Mouse (Mus musculus) urinary bladder, postnatal 25 days (tissue): Measurements from ENCODE around the gene Oit1.

ENCODE experiments used
- DNase-seq: peaks from one replicate; pipeline ENCODE4 v3.0.0; 2022; ENCODE audit warnings: low spot score

Oit1 gene

GRCm38 (mm10) chr14:8335947-8336346 lies 42.6 kb downstream of the Oit1 start:
- no peak for DNase-seq

GRCm38 (mm10) chr14:8334511-8334910 lies 44.0 kb downstream of the Oit1 start:
- DNase-seq: no peak

- DNase-seq: no peak
Measured at GRCm38 (mm10) chr14:8332314-8333252, 46.0 kb downstream of the Oit1 start.

GRCm38 (mm10) chr14:8331307-8331905 lies 47.1 kb downstream of the Oit1 start:
- no peak for DNase-seq

GRCm38 (mm10) chr14:8330390-8330789 lies 48.2 kb downstream of the Oit1 start:
- DNase-seq: no peak

GRCm38 (mm10) chr14:8329552-8329951 lies 49.0 kb downstream of the Oit1 start:
- no peak for DNase-seq

- no peak for DNase-seq
Measured at GRCm38 (mm10) chr14:8327371-8327770, 51.2 kb downstream of the Oit1 start.

- no peak for DNase-seq
Measured at GRCm38 (mm10) chr14:8326961-8327360, 51.6 kb downstream of the Oit1 start.

GRCm38 (mm10) chr14:8325746-8326145 lies 52.8 kb downstream of the Oit1 start:
- no peak for DNase-seq

- DNase-seq: no peak
Measured at GRCm38 (mm10) chr14:8320528-8320927, 58.0 kb downstream of the Oit1 start.

GRCm38 (mm10) chr14:8317194-8318097 lies 61.1 kb downstream of the Oit1 start, which contains the start of gene Fam107a:
Gene Fam107a (minus strand): TSS chr14:8318023.
- DNase-seq: no peak

- DNase-seq: no peak
Measured at GRCm38 (mm10) chr14:8316366-8317193, 62.0 kb downstream of the Oit1 start.

GRCm38 (mm10) chr14:8315169-8315568 lies 63.4 kb downstream of the Oit1 start:
- DNase-seq: no peak

GRCm38 (mm10) chr14:8314536-8314935 lies 64.0 kb downstream of the Oit1 start:
- DNase-seq: peak; percentile 21

- DNase-seq: no peak
Measured at GRCm38 (mm10) chr14:8313877-8314276, 64.7 kb downstream of the Oit1 start.

GRCm38 (mm10) chr14:8309621-8310141 lies 68.9 kb downstream of the Oit1 start:
- no peak for DNase-seq

GRCm38 (mm10) chr14:8308650-8309049 lies 69.9 kb downstream of the Oit1 start:
- no peak for DNase-seq

- no peak for DNase-seq
Measured at GRCm38 (mm10) chr14:8306884-8307283, 71.7 kb downstream of the Oit1 start.

- DNase-seq: no peak
Measured at GRCm38 (mm10) chr14:8305014-8305413, 73.5 kb downstream of the Oit1 start.

- no peak for DNase-seq
Measured at GRCm38 (mm10) chr14:8304082-8304481, 74.5 kb downstream of the Oit1 start.

GRCm38 (mm10) chr14:8302687-8303086 lies 75.9 kb downstream of the Oit1 start:
- DNase-seq: no peak
